Mouse (Mus musculus) liver, adult 2 months (tissue): ENCODE results near the gene Sfxn3.

ENCODE experiments used
- CTCF ChIP-seq: fragments of 200-500 bp; IDR thresholded peaks from 2 replicates; pipeline ENCODE4 v1.5.1; 2011; ENCODE audit warnings: low read depth, low read length, control low read depth
- POLR2A ChIP-seq: fragments of 200-500 bp; IDR thresholded peaks from 2 replicates; pipeline ENCODE4 v1.6.1; 2011; ENCODE audit warnings: low read length, control low read depth; ENCODE audit not compliant: insufficient read depth; ENCODE audit errors: extremely low read depth

DNA sequence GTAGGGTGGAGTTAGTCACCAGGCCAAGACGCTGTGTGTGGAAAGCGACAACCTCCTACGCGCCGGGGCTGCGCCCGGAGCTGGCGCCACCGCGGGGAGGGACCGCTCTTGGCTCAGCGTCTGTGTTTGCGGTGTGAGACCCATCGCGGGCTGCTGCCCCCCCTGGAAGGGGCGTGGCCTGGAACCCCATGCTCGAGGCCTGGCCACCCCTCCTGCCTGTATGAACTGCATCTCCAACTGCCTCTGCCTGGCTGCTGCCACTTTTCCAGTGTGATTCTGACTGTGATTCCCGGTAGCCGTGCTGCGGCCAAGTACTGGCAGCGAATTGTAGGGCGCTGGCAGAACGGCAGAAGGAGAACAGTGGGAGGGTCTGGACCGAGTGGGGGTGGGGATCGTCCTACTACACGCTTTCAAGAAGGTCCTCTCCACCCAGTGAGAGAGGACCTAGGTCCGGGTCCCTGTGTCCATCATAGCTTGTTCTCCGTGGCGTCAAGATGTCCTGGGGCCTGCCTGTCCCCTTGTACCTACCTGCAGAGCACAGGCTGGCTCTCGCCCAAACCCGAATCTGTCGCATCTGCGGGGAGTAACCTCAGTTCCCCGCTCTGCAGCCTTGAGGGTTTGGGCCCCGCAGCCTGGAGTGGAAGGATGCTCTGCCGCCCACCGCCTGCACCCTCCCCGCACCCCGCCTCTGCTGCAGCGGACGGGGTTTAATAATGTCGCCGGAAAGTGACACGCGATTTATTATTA is 32.6 kb downstream of the Sfxn3 start:
- TF ChIP-seq POLR2A (no peak), CTCF (no peak)
